Mouse (Mus musculus): ENCODE measurements around the gene Olfr371. TPM values are rescaled to one million over a fixed set of nuclear protein-coding genes. Genes with fewer than 3 reads are reported as not detected.

Olfr371 gene
- total RNA-seq (2021), result not detected
- long read RNA-seq, experiment 1, result 0 reads
- long read RNA-seq, experiment 2, result 0 reads

DNA sequence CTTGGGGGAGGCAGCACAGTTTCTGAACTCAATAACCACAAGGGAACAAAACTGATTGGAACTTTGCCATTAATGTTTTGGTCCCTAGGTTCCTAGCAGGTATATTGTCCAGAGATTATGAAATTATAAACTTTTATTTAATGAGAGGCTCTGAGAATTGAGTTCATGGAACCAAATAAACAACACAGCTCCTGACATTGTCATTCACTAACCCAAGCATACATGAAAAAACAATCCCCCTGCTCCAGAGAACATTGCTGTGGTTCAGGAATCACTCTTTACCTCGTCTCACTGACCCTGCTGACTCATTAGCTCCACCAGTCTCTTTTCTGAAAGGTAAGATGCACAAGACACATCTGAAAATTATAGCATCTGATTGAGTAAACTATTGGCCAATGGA is at the start of gene Olfr371:
TSS of gene Olfr371 (plus strand) at position 301 of the 400 bp plus-strand sequence.
- no peak for DNase-seq (ENCODE audit: low spot score in 2 of 2)

DNA sequence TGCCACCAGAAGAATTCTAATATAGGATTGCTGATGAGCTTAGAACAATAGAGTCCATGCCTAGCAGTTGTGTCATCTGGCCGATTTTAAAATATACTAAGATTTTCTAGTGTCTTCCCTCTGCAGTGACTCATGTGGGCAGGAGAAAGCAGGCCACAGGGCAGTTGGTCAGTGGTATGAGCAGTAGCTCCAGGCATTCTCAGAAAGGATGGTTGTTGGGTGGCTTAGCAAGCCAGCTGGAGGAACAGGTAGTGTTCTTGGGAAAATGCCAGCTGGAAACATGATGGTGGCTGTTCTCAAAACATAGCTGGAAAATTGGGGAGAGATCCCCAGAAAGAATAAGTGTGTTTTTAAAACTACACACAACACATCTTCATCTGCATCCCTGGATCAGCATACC is 33.4 kb upstream of the Olfr371 start:
- no peak for DNase-seq (ENCODE audit: low spot score in 2 of 2)

- no peak for DNase-seq (ENCODE audit: low spot score in 2 of 2)
Measured at GRCm38 (mm10) chr8:85220220-85220619, 5.6 kb upstream of the Olfr371 start.

DNA sequence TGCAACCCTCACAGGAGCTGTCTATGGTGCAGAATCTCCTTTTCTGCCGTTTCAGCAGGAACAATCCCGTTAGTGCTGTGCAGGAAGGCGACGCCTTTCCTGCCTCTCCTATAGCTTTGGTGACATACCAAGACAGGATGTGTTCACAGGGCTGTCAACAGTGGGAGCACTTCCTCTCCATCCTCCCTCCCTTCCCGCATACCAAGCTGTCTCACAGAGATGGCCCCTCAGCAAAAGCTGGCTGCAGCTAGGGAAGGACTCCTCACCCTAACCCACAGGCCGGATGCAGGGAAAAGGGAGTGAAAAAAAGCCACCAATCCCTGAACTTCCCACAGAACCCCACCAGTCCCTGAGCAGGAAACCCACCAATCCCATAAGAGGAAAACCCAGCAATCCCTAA is 4.8 kb upstream of the Olfr371 start:
- no peak for DNase-seq (ENCODE audit: low spot score in 2 of 2)

DNA sequence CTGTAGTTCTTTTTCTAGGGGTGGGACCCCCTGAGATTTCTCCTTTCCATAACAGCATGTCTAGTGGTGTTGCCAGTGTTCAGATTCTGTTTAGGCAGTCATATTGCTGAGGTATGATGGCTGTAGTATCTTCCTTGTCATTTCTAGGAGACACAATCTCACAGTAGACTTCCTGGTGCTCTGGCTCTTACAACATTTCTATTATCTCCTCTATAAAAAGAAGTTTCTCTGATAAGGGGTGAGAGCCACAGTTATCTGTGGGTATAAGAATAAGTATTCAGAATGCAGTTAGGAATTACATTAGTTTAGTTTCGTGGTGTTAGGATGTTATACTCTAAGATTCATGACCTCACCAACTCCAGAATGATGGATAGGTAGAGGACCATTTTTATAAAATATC is 1.5 kb downstream of the Olfr371 start:
- DNase-seq (ENCODE audit: low spot score in 2 of 2), result no peak

Other genes starting within 250 kb of the Olfr371 start
- gene Junb, start 247.3 kb upstream of the Olfr371 start, total RNA-seq (2021), result 10 to 100 TPM; 27.1 to 28.5 TPM
- 1 to 10 TPM; 6.3 to 7.2 TPM for gene Hook2, start 235.4 kb upstream of the Olfr371 start, total RNA-seq (2021)
- not detected for gene Best2, start 211.5 kb upstream of the Olfr371 start, total RNA-seq (2021)
- gene Asna1, start 200.7 kb upstream of the Olfr371 start, total RNA-seq (2021), result 100 to 1,000 TPM in 1 of 2 experiments, 10 to 100 TPM in 1; 89.2 to 100 TPM
- gene Trir, start 199.2 kb upstream of the Olfr371 start, total RNA-seq (2021), result 100 to 1,000 TPM; 162 to 192 TPM
- 10 to 100 TPM; 67.8 to 80.4 TPM for gene Tnpo2, start 189.1 kb upstream of the Olfr371 start, total RNA-seq (2021)
- gene Fbxw9, start 165.9 kb upstream of the Olfr371 start, total RNA-seq (2021), result 10 to 100 TPM; 11.1 to 18.1 TPM
- not detected for gene Gm5741, start 158.0 kb upstream of the Olfr371 start, total RNA-seq (2021)
- gene Dhps, start 154.2 kb upstream of the Olfr371 start, total RNA-seq (2021), result 10 to 100 TPM; 25.5 to 26.4 TPM
- gene Wdr83os, start 145.2 kb upstream of the Olfr371 start, total RNA-seq (2021), result 10 to 100 TPM; 72.6 to 87.7 TPM
- 10 to 100 TPM; 21.1 to 23.1 TPM for gene Wdr83, start 144.7 kb upstream of the Olfr371 start, total RNA-seq (2021)
- 10 to 100 TPM; 43.2 to 51.8 TPM for gene Man2b1, start 142.7 kb upstream of the Olfr371 start, total RNA-seq (2021)
- gene Zfp791, start 102.9 kb upstream of the Olfr371 start, total RNA-seq (2021), result 1 to 10 TPM; 2.2 TPM
- not detected for gene Cks1brt, start 74.1 kb upstream of the Olfr371 start, total RNA-seq (2021)
- gene Orc6, start 73.6 kb downstream of the Olfr371 start, total RNA-seq (2021), result 10 to 100 TPM; 11.8 to 14.3 TPM
- 100 to 1,000 TPM in 1 of 2 experiments, 10 to 100 TPM in 1; 92.6 to 101 TPM for gene Vps35, start 73.8 kb downstream of the Olfr371 start, total RNA-seq (2021)
- under 1 TPM; 0.45 to 0.70 TPM for gene Mylk3, start 160.4 kb downstream of the Olfr371 start, total RNA-seq (2021)
- gene 4921524J17Rik, start 206.8 kb downstream of the Olfr371 start, total RNA-seq (2021), result 10 to 100 TPM; 16.8 to 34.1 TPM